Mouse (Mus musculus): ENCODE measurements around the gene Syde2.

GRCm38 (mm10) chr3:146053082-146053814, 65.6 kb downstream of the Syde2 start:
- TF ChIP-seq POLR2A (IDR thresholded peaks at IDR 0.05; ENCODE audit: insufficient read depth, low read depth, low read length) (no peak), CTCF (IDR thresholded peaks at IDR 0.05; ENCODE audit: insufficient read depth, low read depth, low read length) (no peak)

Measured in olfactory bulb, adult 2 months (tissue).